Comparison of ENCODE assay signal across 11 mouse cellular contexts in the genomic region with DNA sequence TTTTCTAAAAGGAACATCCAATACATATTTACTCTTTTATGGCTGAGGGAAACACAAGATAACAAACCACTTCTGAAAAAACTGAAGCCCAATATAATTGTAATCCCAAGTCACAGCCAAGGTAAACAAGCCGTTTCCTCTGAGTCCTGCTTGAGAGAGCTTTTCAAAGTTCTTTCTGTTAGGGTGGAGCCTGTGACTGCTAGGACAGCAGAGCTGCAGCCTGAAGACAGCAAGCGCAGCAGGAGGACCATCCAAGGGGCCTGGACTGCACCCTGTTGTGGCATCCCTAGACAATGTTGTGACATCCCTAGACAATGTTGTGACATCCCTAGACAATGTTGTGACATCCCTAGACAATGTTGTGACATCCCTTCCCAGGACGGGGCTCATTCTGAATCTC.
A peak's percentile ranks its signal among the peaks of the same experiment; 100 is the strongest.
DNase-seq lines count a peak whose midpoint lies in the region; ATAC-seq lines count a peak whose summit lies in the region.
"Had no signal": no experiment of that assay in that cellular context is flagged by ENCODE, and none has a peak within 500 bp of the region (broad histone marks: within the 10 kb centered on the region; RNA-seq: fewer than 3 reads in every experiment).

No protein-coding gene starts in this region.

- peak overlapping the region; percentile 59; the same call in 1 of the 2 replicates for H3K27ac ChIP-seq in kidney, embryonic 14.5 days (ENCODE audit: low read depth, low read length)

- H3K4me2 ChIP-seq in kidney, embryonic 14.5 days (replicated peaks; ENCODE audit: low read depth, low read length) = no peak overlapping the region

- peak; percentile 98 for DNase-seq in heart, adult 11 months
- DNase-seq in heart, postnatal 4 days = no peak
- DNase-seq in urinary bladder, postnatal 25 days (ENCODE audit: low spot score) = no peak
- DNase-seq in gastrocnemius, postnatal 25 days = no peak
- no peak for DNase-seq in frontal cortex, adult 2 months (ENCODE audit: extremely low spot score in 1 of 2, low spot score in 1 of 2)
- DNase-seq: cerebellum, adult 9-10 months; gastrocnemius, postnatal 14 days; retina, postnatal 1 day had no signal

- peak; percentile 88 for ATAC-seq in granulocyte monocyte progenitor cell, adult 5-6 weeks (replicated peaks; ENCODE audit: poor library complexity, severe bottlenecking)
- ATAC-seq in kidney, embryonic 14.5 days (ENCODE audit: low FRiP score, low TSS enrichment) = no peak
- peak; percentile 69 for ATAC-seq in megakaryocyte, adult 5-6 weeks (ENCODE audit: poor library complexity, severe bottlenecking)

- no peak overlapping the region for H3K9ac ChIP-seq in kidney, embryonic 14.5 days (ENCODE audit: low read depth, low read length)

- no peaks in the 10 kb centered on the region for H3K27me3 ChIP-seq in kidney, embryonic 14.5 days (ENCODE audit: control insufficient read depth, insufficient read depth, low read length)

- 65% methylated on average over 3 of the region's 3 CpGs for WGBS in kidney, embryonic 14.5 days

- no peaks in the 10 kb centered on the region for H3K9me3 ChIP-seq in kidney, embryonic 14.5 days (ENCODE audit: control insufficient read depth, low read length)

- H3K4me1 ChIP-seq in kidney, embryonic 14.5 days (ENCODE audit: control insufficient read depth, insufficient read depth, low read length) = peaks cover 42% of the 10 kb centered on the region

- H3K4me3 ChIP-seq in kidney, embryonic 14.5 days (ENCODE audit: low read length) = no peak overlapping the region

- H3K36me3 ChIP-seq in kidney, embryonic 14.5 days (ENCODE audit: control insufficient read depth, insufficient read depth, low read length) = no peaks in the 10 kb centered on the region
